Mouse (Mus musculus): ENCODE results near the gene G6pc3.

Gene G6pc3

DNA sequence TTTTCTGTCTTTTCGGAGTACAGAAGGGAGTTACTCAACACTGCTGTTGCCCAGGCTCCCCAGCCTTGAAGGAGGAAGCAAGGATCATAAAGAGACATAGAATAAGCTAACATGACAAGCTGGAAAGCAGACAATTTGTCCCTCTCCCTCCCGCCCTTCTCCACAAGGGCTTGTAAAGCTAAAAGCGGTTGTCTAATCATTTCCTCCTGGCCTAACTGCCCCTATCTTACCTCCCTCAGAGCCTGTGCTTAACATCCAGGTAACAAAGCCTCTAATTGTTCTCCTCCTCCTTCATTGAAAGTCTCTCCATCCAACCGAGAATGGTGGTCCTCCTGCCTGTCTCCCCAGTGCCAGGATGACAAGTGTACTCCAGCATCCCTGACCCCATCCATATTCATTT, 1.4 kb downstream of the G6pc3 start:
- DNase-seq = peak; percentile 13

DNA sequence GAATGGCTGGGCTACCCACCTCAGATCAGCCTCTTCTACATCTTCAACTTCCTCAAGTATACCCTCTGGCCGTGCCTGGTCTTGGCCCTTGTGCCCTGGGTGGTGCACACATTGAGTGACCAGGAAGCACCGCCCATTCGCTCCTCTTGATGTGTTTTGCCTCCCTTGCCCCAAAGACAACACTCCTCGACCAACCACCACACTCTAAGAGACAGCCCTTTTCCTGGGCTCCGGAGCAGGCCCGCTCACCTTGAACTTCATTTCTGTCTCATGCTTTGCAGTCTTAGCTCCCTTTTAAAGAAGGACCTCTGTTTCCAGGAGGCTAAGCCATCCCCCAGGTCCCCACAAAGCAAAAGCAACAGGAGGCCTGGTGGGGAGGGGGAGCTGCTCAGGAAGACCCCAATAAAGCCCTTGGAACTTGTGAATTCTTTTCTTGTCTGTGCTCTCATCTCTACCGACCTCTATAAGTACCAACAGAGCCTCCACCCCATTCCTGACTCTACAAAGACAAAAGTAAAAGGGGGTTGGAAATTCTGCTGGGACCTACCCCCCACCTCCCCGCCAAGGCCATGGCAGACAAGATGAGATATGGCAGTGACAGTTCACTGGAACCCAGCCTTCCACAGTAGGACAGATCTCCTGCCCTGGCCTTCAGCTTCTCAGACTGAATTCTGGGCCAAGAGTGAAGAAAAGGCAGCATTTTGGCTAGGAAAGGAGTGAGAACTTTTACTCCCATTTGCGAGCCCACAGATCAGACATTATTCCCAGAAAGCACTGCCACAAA, 4.4 kb downstream of the G6pc3 start:
- DNase-seq = no peak

DNA sequence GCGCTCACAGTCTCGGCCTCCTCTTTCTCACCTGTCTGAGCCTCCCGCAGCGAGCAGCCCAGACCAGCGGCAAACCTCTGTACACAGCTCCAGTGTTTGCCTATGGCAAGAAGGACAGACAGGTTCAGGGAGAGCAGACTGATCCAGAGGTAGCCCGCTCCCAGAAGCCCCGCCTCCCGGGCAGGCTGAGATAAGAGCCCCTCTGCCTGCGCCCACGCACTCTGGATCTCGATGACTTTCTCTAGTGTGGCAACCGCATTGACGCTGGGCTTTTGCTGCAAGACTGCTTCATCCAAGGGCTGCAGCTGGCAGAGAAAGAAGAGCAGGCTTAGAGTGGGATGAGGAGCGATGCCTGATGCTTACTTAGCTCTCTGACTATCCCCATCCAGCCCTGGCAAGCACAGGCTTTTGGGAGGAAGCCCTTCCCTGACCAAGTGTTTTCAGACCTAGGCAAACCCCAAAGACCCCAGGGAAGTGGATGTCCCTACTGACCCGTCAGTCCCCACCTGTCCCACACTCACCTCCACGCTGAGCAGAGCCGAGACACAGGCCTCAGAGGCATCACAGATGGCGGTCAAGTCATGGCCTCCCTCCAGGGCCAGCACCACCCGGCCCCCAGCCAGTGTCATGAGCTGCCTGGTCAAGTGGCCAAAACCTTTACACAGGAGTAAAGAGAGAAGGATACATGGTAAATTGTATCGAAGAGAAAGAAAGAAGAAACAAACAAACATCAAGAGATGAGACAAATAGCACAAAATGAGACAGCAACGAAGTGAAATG, 6.8 kb downstream of the G6pc3 start:
- peak; percentile 39 for DNase-seq

DNA sequence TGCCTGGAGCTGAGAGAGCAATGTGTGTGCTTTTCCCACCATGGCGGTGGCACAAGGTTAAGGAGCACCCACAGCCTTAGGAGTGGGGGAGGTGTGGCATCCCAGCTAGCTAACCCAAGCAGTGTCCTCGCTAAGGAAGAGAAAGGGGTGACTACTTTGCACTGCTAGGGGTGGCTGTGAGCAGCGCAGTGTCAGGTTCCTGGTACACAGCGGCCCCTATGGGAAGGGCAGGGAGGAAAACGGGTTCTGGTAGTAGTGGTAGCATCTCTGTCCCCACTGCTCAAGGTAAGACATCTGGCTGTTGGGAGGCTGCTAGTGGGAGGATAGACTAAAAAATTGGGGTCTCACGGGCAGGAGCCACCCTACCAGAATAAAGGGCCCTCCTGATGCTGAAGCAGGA, 8.8 kb downstream of the G6pc3 start:
- no peak for DNase-seq

DNA sequence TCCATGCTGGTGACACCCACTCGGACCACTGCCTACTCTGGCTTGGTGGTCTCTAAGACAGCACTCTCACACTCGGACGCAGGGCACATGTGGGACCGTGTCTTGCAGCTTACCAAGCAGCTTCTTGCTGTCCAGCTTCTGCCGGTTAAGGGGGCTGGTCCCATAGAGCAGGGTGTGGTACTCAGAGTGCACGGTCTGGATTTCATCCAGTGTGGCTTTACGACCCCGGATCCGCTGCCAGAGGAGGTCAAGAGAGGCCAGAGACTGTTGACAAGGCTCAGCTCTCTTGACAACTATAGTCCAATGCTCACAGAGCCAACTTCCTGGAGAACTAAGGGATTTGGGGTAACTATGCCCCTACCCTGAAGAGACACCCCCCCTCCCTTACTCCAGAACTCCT, 10.4 kb downstream of the G6pc3 start:
- DNase-seq = peak; percentile 21

DNA sequence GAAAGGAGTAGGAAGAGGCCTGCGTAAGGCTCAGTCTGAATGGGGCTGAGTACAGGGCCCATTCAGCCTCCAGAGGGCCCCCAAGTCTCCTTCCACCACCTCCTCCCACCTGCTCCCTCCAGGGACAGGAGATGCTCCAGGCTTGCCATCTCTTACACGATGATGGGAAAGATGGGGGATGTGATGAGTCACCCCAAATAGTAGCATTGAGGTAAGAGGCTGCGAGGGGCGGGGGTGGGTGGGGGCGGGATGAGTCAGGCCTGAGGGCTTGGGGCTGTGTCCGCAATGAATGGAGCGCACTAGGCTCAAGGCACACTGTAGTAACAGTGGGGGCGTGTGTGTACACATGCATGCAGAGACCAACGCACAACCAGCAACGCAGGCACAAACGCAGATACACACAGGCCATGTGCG, 12.0 kb downstream of the G6pc3 start:
- DNase-seq = no peak

DNA sequence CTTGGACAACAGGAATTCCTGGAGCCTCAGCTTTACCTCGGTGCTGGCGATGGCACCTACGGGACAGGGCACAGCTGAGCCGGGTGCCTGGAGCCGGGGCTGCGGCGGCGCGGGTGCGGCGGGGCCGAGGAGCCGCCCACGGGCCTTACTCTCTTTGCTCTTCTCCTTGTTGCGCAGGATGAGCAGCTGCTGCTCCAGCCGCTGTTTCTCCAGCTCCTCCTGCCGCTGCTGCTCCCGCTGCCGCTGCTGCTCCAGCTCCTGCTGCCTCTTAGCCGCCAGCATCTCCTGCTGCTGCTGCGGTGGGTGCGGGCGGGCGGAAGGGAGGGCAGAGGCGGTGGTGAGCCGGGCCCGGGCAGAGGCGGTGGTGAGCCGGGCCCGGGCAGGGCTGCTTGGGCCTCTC, 17.1 kb downstream of the G6pc3 start:
- DNase-seq = no peak

DNA sequence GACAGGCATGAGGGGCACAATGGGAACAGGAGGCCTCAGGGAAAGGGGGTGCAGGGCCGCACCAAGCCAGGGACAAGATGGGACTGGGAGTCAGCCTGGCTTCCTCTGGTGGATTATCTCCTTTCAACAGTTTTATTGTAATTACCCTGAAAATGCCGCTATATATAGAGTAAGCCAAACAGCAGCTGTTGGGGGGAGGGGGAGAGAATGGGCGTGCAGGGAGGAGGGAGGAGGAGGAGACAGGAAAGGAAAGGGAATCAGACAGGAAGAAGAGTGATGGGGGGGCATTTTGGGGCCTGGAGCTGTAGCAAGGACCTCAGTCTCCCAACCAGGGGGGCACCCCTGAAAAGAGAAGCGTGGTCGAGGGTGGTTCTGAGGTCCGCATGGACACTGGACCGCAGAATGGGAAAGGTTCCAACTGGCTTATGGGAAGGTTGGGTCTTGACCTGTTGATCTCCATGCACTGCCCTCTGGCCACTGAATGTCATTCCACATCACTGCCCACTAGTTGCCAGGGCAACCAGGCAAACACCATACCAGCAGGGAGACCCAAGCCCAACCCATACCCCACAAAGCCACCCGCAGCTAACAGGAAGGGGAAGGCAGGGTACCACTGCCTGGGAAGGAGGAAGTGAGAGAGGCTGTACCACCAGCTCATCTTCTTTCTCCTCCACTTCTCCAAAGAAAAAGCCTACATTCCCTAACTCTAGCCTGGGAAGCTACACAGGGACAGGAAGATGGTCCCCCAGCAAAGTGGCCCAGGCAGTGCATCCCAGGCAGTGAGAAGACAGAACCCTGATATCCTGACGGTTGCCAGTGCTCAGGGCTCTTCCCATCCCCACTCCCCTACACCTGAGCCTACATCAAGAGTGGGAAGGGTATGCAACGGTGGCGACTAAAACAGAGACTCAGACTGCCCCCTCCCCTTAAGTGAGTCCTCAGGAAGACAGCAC, 18.7 kb downstream of the G6pc3 start:
- no peak for DNase-seq

DNA sequence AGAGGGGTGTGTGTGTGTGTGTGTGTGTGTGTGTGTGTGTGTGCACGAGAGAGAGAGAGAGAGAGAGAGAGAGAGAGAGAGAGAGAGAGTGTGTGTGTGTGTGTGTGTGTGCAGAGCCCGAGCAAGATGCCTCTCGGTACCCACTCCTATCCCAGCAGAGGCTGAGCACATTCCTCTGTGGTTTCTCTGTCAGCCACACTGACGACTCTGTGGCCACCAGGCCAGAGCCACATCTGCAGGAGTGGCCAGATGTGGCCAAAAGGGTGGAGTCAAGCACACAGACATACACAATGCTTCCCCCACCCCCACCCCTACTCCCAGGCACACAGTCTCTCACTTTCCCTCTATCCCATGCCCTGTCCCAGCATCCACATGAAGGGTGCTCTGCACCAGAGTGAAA, 19.4 kb downstream of the G6pc3 start:
- DNase-seq = no peak

DNA sequence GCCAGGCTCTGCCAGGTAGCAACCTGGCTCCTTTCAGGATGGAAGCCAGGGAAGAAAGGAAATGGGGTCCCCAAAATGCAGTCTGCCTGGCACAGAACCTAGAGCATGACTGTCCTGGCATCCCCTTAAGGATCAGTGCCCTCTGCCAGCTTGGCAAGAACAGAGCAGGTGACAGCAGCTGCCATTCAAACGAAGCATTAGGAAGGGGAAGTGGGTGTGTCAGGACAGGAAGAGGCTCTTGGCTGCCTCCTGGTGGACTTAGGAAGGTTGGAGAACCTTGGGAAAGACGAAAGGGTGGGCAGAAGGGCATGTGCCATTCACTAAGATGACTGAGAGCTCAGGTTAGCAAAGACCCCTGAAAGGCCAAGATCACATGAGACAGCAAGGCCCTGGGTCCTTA, 20.3 kb downstream of the G6pc3 start:
- DNase-seq = peak; percentile 88

DNA sequence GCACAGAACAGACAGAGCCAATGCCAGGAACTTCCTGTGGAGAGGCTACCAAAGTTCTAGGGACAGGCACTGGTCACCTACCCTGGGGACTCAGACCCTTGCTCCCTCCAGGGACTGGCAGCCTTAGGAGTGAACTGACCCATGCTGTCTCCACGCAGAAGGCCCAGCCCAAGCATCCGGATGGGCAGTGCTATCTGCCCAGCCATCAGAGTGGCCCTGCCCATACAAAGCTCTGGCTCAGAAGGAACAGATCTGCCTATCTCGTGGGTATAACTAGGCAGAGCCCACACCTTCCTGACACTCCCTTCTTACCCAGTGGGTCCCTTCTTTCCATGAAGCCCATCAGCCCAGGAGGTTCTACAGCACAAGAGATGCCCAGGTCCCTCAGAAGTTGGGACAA, 20.8 kb downstream of the G6pc3 start:
- DNase-seq = no peak

DNA sequence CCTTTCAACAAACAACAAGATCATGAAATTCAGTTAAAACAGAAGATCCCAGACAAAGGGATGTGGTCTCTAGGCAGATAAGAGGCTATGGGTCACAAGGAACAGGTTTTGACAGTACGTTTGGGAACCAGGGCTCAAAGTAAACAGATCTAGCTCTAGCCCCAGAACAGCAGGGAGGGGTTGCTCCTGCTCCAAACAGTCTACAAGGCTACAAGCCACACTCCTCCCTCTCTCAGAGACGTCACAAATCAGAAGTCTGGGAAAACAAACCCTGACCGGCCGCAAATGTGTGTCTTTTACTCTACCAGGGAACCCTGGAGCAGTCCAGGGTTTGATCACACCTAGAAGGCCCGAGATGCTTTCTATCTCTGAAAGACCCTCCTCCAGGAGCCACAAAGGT, 21.6 kb downstream of the G6pc3 start:
- no peak for DNase-seq

DNA sequence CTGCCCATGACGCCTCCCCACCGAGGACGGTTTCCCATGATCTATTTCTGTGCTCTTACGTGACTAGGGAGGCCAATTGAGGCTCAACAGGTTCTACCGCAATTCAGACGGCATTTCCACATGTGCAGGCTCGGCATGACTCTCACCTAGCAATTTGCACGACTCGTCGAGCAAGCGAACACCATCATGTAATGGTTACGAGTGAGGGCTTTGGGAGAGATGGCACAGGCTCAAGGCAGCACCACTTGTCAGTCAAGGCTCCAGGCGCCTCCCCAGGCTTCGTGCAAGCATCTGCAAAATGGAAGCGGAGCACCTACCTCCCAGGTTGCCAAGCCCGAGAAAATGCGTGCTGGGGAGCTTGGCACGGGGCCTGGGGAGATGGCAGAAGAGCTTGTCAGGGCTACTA, 22.5 kb downstream of the G6pc3 start:
- peak; percentile 64 for DNase-seq

DNA sequence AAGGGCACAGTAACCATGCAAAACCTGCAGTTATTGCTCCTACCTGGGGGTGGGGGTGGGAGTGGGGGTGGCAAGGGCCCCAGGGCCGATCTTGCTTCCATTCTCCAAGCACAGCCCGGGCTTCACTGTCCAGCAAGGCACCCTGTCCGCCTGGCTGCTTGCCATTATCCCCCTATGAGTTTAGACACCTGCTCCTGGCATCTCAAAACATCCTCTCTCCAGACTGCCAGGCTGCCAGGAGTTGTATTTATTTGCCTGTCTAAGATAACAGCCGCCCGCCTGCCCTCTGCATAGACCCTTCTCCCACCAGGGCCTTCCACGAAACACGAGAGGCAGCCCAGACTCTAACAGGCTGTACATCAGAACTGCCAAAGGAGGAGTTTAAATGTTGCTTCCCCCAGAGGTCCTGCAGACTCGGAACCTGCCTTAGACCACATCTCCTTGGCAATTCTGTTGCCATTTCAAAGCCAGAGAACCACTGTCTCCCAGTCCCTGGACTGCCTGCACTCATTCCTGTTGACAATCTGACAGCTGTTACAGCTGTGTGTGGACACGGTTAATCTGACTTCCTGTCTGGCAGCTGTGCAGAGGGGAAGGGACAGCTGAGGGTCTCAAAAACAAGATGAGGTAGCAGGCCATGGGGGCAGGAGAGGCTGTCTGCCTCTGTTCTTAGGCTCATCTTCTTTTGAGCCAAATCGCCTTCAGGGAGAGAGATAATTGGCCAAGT, 25.2 kb downstream of the G6pc3 start:
- DNase-seq = peak; percentile 66

DNA sequence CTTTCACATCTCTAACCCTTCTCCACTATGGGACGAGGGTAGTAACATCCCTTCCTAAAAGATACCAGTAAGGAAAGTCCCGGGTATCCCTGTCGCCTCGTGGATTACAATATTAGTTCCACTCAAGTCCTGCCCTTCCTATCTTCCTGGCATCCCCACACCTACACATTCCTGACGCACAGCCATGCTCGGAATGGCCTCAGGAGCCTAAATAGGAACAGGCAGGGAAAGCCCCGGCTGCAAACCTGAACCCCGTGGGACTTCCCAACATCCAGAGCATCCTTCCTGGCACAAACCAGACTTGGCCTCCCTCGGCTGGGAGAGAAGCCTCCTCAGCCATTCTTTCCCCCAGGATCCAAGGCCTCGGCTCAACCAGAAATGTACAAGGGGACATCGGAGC, 26.1 kb downstream of the G6pc3 start:
- peak; percentile 27 for DNase-seq

DNA sequence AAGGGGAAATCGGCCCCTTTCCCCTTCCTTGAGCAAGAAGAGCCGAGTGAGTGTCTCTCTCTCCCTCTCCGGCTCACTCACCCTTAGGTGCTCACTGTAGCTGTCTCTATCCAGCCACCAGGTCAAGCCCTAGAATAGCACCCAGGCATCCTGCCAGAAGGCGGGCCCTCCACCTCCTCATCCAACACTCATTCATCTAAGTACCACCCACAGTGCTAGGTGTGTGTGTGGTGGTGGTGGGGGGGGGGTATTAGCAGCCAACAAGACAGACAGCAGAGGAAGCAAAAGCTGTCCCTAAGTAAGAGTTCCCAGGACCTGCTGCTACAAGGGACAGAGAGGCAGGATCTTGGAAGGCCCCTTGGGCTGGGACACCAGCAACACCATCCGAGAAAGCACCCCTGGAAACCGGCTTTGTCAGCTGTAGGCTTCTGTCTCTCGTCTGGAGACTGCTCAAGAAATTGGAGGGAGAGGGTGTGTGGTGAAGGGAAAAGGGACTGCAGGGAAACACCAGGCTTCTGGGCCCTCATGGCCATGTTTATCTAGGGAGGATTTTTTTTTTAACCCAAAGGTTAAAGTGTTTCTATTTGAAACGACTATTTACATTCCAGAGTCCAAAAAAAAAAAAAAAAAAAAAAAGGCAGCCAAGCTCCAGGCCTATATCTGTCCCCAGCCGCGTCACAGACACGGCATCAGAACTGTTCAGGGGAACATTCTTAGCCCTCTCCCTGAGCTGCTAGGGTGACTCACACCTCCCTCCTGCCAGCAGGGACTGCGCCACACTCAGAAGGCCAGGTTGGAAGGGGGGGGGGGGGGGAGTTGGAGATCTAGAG, 26.9 kb downstream of the G6pc3 start:
- peak; percentile 64 for DNase-seq

DNA sequence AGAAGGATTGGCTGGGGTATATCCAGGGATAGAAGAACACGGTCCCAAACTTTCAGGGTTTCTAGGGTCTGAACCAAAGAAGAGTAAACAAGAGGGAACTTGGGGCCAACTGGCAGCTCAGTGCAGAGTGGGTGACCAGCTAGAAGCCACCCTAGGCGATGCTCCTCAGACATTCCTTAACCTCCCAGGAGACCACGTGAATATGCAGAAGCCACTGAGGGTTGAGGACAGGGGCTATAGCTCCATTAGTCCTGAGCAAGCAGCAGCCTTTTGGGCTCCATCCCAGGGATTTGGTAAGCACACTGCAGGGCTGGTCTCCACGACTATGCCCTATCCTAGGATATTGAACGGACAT, 27.4 kb downstream of the G6pc3 start:
- DNase-seq = peak; percentile 54

DNA sequence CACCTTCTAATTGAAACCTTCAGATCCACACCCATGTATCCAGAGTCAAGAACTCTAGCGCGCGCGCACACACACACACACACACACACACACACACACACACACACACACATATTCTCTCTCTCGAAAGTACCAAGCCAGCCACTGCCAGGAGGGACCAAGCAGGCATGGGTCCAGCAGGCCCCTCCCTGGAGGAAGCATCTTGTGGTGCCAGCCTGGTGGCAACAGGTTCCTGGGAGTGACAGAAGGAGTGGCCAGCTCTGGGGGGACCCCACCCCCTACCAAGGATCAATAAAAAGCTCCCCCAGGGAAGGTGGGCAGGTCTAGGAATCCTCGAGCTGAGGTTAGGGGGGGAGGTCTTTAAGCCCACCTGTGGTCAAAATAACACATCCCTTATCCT, 28.0 kb downstream of the G6pc3 start:
- DNase-seq = peak; percentile 75

DNA sequence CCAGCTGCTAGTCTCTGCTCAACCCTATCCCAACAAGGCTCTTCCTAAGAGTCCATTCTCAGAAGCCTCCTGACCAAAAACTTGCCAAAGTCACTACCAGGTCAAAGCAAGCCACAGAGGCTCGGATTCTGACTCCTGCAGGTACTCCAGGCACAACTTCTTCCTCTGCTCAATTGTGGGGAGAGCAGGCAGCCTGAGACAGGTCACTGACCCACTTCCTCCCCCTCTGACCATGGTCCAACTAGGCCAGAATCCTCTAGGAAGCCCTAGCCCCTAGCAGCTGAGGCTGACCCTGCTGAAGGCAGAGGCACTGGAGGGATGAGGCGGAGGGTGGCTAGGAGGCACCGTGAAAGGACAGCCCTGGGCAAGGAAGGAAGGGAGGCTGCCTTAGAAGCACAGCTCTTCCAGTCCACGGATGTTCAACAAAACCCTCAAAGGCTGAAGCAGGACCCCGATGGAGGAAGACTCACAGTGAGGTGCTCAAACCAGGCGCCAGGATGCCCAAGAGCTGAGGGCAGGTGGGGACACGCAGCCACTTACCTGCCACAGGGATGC, 28.5 kb downstream of the G6pc3 start:
- DNase-seq = peak; percentile 46

DNA sequence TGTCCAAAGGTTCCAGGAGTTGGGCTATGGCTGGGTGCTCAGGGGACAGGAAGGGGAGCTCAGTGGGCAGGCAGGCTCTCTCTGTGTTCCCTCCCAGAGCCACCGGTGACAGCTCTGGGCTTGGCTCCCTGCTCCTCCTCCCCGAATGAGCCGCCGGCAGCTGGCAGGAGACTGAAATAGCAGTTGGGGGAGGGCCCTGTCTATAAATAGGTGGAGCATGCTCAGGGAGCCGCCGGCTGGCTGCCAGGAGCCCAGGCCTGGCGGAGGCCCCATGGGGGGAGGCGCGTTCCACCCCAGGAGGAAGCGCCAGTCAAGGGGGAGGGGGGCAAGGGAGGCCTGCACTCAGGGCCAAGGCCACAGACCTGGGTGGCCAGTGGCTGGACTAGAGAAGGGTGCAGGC, 29.4 kb downstream of the G6pc3 start:
- DNase-seq = peak; percentile 95

DNA sequence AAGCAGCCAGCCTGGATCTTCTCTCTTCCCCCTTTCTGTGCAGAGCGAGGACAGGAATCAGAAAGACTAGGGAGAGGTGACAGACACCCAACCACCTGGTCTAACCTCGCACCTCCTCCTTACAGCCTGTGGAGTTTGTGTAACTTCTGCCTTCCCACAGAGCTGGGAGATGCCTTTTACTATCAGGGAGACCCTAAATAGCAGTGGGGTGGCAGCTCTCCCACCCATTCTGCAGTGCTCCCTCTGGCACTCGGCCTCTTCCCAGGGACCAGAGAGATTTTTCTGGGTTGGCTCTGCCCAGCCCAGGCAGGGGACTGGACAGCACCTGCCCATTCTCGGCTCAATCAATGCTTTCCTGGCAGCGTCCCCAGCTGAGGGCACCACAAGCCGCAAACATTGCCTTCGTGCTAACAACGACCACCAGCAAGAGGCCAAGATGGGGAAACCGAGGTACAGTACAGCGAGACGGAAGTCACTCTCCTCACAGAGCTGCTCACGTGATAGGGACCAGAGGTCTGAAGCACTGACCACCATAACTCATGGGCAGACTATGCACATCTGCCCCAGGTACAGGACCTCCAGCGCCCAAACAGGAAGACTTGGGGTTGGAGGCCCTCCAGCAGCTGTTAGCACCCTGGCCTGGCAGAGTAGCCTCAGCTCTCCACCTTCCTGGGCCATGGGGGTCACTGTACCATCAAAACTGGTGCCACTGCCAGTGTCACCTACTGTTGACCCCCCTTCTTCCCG, 30.0 kb downstream of the G6pc3 start:
- peak; percentile 76 for DNase-seq

Measured in cerebellum, adult 11-12 months (tissue).